Mouse (Mus musculus) mouse trophoblast stem cell (cell line): ENCODE measurements around the gene Cox6a2.
"Not testable (repeated sequence)": the region's sequence is repeated elsewhere in the genome, so short reads cannot be mapped to it uniquely, and the experiment has no call there.

Experiments used
- in situ Hi-C, 2 experiments: fragments of 300-500 bp; cut with MseI, MboI; formaldehyde crosslinking; loops; 2 replicates in 1 of 2; 3 replicates in 1 of 2; pipeline ENCODE4 v1.15.1; 2025

Gene Cox6a2

GRCm38 (mm10) chr7:128235481-128235880, 29.3 kb upstream of the Cox6a2 start:
- in situ Hi-C loops, result no loop called here

GRCm38 (mm10) chr7:128234796-128235195, 28.6 kb upstream of the Cox6a2 start:
- in situ Hi-C loops, result no loop called here

DNA sequence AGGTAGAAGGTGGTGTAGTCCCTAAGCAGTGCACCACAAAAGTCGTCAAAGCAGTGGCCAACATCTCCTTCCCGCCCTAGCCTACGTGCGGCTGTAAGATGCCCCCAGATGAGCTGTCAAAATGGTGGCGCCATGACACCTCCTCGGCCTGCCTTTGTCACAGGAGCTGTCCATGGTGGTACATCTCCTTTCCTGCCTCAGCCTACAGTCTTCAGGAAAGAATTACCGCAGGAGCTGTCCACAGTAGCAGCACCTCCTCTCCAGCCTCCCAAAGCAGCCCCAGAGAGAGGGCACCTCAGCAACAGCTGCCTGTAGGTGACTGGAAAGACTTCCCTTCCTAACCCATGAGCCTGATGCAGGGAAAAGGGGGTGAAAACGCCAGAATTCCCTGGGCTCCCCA, 25.6 kb upstream of the Cox6a2 start:
- in situ Hi-C loops, result no loop called here

- in situ Hi-C loops, result no loop called here
These were observed 14.7 kb upstream of the Cox6a2 start for GRCm38 (mm10) chr7:128220936-128221335.

- in situ Hi-C loops, result no loop called here
These were observed 13.8 kb upstream of the Cox6a2 start for GRCm38 (mm10) chr7:128219952-128220351.

- in situ Hi-C loops, result loop anchor here (10.0 kb wide), 2 partner anchors 105 to 195 kb away; no protein-coding TSS in a partner anchor
These were observed 3.6 kb upstream of the Cox6a2 start for GRCm38 (mm10) chr7:128209826-128210225.

DNA sequence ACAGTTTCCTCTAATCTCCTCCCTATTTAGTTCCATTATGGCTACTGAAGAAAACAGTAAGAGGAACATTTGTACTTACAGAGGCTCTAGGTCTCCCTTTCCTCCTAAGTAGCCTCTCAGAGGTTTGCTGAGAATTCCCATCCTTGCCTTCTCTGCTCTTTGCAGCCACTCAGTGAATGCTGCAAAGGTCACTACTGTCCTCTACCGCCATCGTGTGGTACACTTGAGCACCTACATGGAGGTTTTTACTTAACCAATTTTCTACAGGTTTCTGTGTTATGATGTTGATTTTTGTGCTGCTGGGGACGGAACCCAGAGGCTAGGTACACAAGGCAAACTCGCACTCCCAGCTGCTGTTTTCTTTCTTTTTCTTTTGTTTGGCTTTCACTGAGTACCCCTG, 2.0 kb upstream of the Cox6a2 start:
- in situ Hi-C loops, result loop anchor here (10.0 kb wide), 2 partner anchors 103 to 193 kb away; no protein-coding TSS in a partner anchor

- in situ Hi-C loops, result loop anchor here (10.0 kb wide), 2 partner anchors 101 to 191 kb away; no protein-coding TSS in a partner anchor
These were observed 492 bp downstream of the Cox6a2 start for GRCm38 (mm10) chr7:128205695-128206094.

DNA sequence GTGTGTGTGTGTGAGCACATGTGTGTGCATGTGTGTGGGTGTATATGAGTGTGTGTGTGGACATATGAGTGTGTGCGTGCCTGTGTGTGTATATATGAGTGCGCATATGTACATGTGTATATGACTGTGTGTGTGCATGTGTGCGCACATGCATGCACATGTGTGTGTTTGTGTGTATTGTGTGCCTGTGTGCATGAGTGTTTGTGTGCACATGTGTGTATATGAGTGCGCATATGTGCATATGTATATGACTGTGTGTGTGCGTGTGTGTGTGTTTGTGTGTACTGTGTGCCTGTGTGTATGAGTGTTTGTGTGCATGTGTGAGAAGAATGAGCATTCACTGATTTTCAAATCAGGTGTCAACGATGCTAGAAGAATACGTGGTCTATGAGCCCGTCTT, 2.0 kb downstream of the Cox6a2 start:
- in situ Hi-C loops, result loop anchor here (10.0 kb wide), 2 partner anchors 99 to 189 kb away; no protein-coding TSS in a partner anchor

GRCm38 (mm10) chr7:128203071-128203470, 3.1 kb downstream of the Cox6a2 start:
- in situ Hi-C loops, result loop anchor here (10.0 kb wide), 2 partner anchors 98 to 188 kb away; no protein-coding TSS in a partner anchor

DNA sequence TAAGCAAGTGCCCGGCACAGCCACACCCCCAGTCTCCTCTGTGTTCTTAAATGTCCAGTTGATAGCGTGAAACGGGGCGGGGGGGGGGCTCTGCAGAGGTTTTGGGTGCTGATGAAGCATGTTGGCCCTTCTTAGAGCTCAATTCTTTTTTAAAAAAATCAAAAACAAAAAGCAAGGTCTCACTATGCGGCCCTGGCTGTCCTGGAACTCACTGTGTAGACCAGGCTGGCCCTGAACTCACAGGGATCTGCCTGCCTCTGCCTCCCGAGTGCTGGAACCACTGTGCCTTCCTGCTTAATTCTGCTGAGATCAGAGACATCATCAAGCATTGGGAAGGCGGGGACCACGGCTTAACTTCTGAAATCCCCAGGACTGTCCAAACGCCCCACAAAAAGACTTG, 4.6 kb downstream of the Cox6a2 start:
- in situ Hi-C loops, result loop anchor here (10.0 kb wide), 2 partner anchors 97 to 187 kb away; no protein-coding TSS in a partner anchor

DNA sequence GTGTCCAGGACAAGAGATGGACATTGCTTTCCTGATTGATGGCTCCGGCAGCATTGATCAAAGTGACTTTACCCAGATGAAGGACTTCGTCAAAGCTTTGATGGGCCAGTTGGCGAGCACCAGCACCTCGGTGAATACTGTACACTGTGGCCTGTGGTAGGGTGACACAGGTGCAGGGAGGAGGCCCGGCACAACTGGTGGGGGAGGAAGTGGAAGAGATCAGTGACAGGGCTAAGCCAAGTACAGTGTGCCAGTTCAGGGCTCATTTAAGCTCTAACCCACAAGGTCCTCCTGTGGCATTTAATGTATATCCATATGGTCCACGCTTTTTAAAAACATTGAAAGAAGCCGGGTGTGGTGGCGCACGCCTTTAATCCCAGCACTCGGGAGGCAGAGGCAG, 24.5 kb downstream of the Cox6a2 start:
- in situ Hi-C loops, result no loop called here

DNA sequence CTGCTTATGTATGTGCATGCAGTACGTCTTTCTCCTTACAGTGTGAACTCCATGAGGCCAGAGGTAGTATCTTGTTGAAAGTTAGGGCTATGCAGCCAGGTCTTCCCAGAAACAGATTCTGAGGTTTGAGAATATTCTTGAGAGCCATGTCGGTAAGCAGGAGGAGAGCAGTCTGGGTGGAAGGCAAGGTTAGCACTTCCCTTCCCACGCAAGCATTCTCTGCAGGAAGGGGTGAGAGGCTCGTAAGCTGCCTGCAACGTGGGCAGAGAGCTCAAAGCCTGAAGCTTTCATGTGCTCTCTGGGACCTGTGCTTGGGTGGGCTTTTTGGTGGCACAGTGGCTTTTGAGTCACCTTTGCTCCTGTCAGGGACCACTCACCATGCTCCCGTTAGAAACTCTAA, 25.6 kb downstream of the Cox6a2 start:
- in situ Hi-C loops, result no loop called here

GRCm38 (mm10) chr7:128180126-128180525, 26.1 kb downstream of the Cox6a2 start:
- in situ Hi-C loops, result no loop called here

DNA sequence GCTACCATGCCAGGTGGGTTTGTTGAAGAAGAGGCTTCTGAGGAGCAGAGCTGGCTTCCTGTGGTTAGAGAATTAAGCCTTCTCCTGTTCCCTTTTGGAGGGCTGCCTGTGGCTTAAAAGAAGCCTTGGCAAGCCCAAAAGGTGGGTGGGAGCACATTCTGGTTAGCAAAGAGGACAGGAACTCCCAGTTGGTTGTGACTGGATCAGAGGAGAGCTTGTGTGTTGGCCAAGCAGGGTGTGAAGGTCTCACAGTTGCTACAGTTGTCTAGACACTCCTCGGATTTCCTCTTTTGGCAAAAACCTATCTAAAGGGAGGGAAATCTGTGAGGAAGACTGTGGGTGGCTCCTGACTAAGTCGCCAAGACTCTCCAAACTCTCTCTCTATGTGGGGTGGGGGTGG, 27.8 kb downstream of the Cox6a2 start:
- in situ Hi-C loops, result no loop called here

- in situ Hi-C loops, result no loop called here
These were observed 36.2 kb downstream of the Cox6a2 start for GRCm38 (mm10) chr7:128169996-128170395.

DNA sequence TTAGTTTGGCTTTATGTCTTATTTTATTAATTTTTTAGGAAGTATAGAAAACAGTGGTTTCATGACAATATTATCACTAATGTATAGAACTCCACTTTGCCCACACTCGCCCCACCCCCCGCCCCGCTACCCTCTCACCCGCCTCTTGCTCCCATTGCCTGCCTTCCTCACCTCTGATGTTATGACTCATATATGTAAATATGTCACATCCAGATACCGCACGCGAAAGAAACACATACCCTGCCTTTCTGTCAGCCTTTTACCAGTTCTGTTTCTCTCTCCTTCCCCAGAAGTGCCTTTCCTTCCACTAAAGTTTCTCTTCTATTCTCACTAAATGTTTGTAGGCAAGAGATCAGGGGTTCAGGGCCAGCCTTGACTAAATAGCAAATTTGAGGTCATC, 39.8 kb downstream of the Cox6a2 start:
- in situ Hi-C loops, result no loop called here

- in situ Hi-C loops, result no loop called here
These were observed 42.2 kb downstream of the Cox6a2 start for GRCm38 (mm10) chr7:128164001-128164400.

GRCm38 (mm10) chr7:128158688-128159354, 47.4 kb downstream of the Cox6a2 start:
- in situ Hi-C loops, result not testable (repeated sequence)
